Mouse (Mus musculus): Measurements from ENCODE around the gene Itpr1. TPM values are rescaled to one million over a fixed set of nuclear protein-coding genes. Genes with fewer than 3 reads are reported as not detected.

Itpr1 gene
- total RNA-seq, 4 experiments from 2014 or later: 33.9 to 36.9 (median 36.4) TPM

GRCm38 (mm10) chr6:108213481-108214293, 791 bp downstream of the Itpr1 start:
- DNase-seq (ENCODE audit: low spot score): no peak

- DNase-seq (ENCODE audit: low spot score): no peak
Measured at GRCm38 (mm10) chr6:108214294-108214925, 1.5 kb downstream of the Itpr1 start.

GRCm38 (mm10) chr6:108216091-108216490, 3.2 kb downstream of the Itpr1 start:
- DNase-seq (ENCODE audit: low spot score): no peak

- DNase-seq (ENCODE audit: low spot score): no peak
Measured at GRCm38 (mm10) chr6:108216832-108217231, 3.9 kb downstream of the Itpr1 start.

- no peak for DNase-seq (ENCODE audit: low spot score)
Measured at GRCm38 (mm10) chr6:108217987-108218386, 5.1 kb downstream of the Itpr1 start.

- no peak for DNase-seq (ENCODE audit: low spot score)
Measured at GRCm38 (mm10) chr6:108222435-108222834, 9.5 kb downstream of the Itpr1 start.

GRCm38 (mm10) chr6:108222875-108223274, 10.0 kb downstream of the Itpr1 start:
- DNase-seq (ENCODE audit: low spot score): no peak

- DNase-seq (ENCODE audit: low spot score): no peak
Measured at GRCm38 (mm10) chr6:108224361-108224760, 11.5 kb downstream of the Itpr1 start.

- DNase-seq (ENCODE audit: low spot score): no peak
Measured at GRCm38 (mm10) chr6:108225027-108225426, 12.1 kb downstream of the Itpr1 start.

GRCm38 (mm10) chr6:108226230-108226629, 13.3 kb downstream of the Itpr1 start:
- DNase-seq (ENCODE audit: low spot score): no peak

- no peak for DNase-seq (ENCODE audit: low spot score)
Measured at GRCm38 (mm10) chr6:108227461-108227860, 14.6 kb downstream of the Itpr1 start.

- DNase-seq (ENCODE audit: low spot score): no peak
Measured at GRCm38 (mm10) chr6:108228048-108228447, 15.2 kb downstream of the Itpr1 start.

- DNase-seq (ENCODE audit: low spot score): no peak
Measured at GRCm38 (mm10) chr6:108228601-108229000, 15.7 kb downstream of the Itpr1 start.

GRCm38 (mm10) chr6:108230608-108231007, 17.7 kb downstream of the Itpr1 start:
- no peak for DNase-seq (ENCODE audit: low spot score)

GRCm38 (mm10) chr6:108231892-108232710, 19.2 kb downstream of the Itpr1 start:
- DNase-seq (ENCODE audit: low spot score): no peak

GRCm38 (mm10) chr6:108233070-108233469, 20.2 kb downstream of the Itpr1 start:
- no peak for DNase-seq (ENCODE audit: low spot score)

GRCm38 (mm10) chr6:108234536-108234935, 21.6 kb downstream of the Itpr1 start:
- no peak for DNase-seq (ENCODE audit: low spot score)

GRCm38 (mm10) chr6:108235680-108236123, 22.8 kb downstream of the Itpr1 start:
- no peak for DNase-seq (ENCODE audit: low spot score)

GRCm38 (mm10) chr6:108236411-108236921, 23.6 kb downstream of the Itpr1 start:
- DNase-seq (ENCODE audit: low spot score): no peak

- DNase-seq (ENCODE audit: low spot score): no peak
Measured at GRCm38 (mm10) chr6:108236996-108237395, 24.1 kb downstream of the Itpr1 start.

GRCm38 (mm10) chr6:108237585-108237984, 24.7 kb downstream of the Itpr1 start:
- DNase-seq (ENCODE audit: low spot score): no peak

- DNase-seq (ENCODE audit: low spot score): no peak
Measured at GRCm38 (mm10) chr6:108238011-108238410, 25.1 kb downstream of the Itpr1 start.

Measured in heart, adult 8-10 months (tissue).